Mouse (Mus musculus) T-cell, adult 66 days (primary cell): Measurements from ENCODE around the gene Tssk1. TPM values are rescaled to one million over a fixed set of nuclear protein-coding genes. Genes with fewer than 3 reads are reported as not detected.

Experiments used
- total RNA-seq, 2 experiments: library from RNA; stranded (reverse); gene quantifications; 3 replicates in 1 of 2; 4 replicates in 1 of 2; pipeline ENCODE4 v1.2.4; 2023

Tssk1 gene
- total RNA-seq = not detected

GRCm38 (mm10) chr16:17893923-17894322 is at the start of gene Tssk1:
Tssk1 (plus strand) TSS chr16:17894223.

GRCm38 (mm10) chr16:17891567-17891959 is 2.5 kb upstream of the Tssk1 start, which contains the start of gene Gm20518:
Gm20518 (minus strand) TSS chr16:17891671.

DNA sequence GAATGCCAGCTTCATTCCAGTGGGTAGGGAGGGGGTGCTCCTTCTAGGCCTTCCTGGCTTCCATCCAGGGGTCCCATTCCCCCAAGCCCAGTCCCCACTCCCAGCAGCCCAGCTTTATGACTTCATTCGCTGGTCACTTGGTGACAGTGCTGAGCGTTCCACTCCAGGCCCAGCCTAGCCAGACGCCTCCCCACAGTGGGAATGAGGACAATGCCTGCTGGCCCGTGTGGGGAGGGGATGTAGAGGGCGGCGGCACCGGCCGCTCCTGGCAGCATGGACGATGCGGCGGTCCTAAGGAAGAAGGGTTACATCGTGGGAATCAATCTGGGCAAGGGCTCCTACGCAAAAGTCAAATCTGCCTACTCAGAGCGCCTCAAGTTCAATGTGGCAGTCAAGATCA is 4.4 kb downstream of the Tssk1 start, which contains the start of the genes Dgcr2 and Tssk2:
Dgcr2 (minus strand) TSS at position 101 of the 400 bp plus-strand sequence.
Tssk2 (plus strand) TSS at position 176 of the 400 bp plus-strand sequence.

GRCm38 (mm10) chr16:17911052-17911595 is 17.1 kb downstream of the Tssk1 start, which contains the start of gene Ess2:
Ess2 (minus strand) TSS chr16:17911348.

GRCm38 (mm10) chr16:17914307-17915249 is 20.6 kb downstream of the Tssk1 start, which contains the start of gene Gsc2:
Gsc2 (minus strand) TSS chr16:17915059.

GRCm38 (mm10) chr16:17928087-17928580 is 34.1 kb downstream of the Tssk1 start, which contains the start of gene Slc25a1:
Slc25a1 (minus strand) TSS chr16:17928219.

Other genes starting within 250 kb of the Tssk1 start
- gene Ccdc74a, start 247.8 kb upstream of the Tssk1 start, total RNA-seq = 1 to 10 TPM in 1 of 2 experiments, not detected in 1; 1.3 TPM
- 100 to 1,000 TPM; 145 to 163 TPM for gene Med15, start 161.3 kb upstream of the Tssk1 start, total RNA-seq
- 10 to 100 TPM; 19.5 to 22.0 TPM for gene Klhl22, start 134.6 kb upstream of the Tssk1 start, total RNA-seq
- gene Scarf2, start 96.9 kb upstream of the Tssk1 start, total RNA-seq = 1 to 10 TPM in 1 of 2 experiments, not detected in 1; 1.1 TPM
- not detected for gene B830017H08Rik, start 61.1 kb upstream of the Tssk1 start, total RNA-seq
- gene Car15, start 55.9 kb upstream of the Tssk1 start, total RNA-seq = 10 to 100 TPM; 19.0 to 21.9 TPM
- gene Gm20518, start 2.6 kb upstream of the Tssk1 start, total RNA-seq = 1 to 10 TPM; 5.5 to 5.7 TPM
- gene Dgcr2, start 4.3 kb downstream of the Tssk1 start, total RNA-seq = 10 to 100 TPM; 79.5 to 79.9 TPM
- not detected for gene Tssk2, start 4.4 kb downstream of the Tssk1 start, total RNA-seq
- gene Ess2, start 17.1 kb downstream of the Tssk1 start, total RNA-seq = 10 to 100 TPM; 72.0 to 81.4 TPM
- not detected for gene Gsc2, start 20.8 kb downstream of the Tssk1 start, total RNA-seq
- gene Slc25a1, start 34.0 kb downstream of the Tssk1 start, total RNA-seq = 10 to 100 TPM; 20.5 to 25.4 TPM
- under 1 TPM in 1 of 2 experiments, not detected in 1; 0.79 TPM for gene Vpreb2, start 86.2 kb downstream of the Tssk1 start, total RNA-seq
- 10 to 100 TPM in 1 of 2 experiments, 1 to 10 TPM in 1; 7.5 to 10.2 TPM for gene Dgcr6, start 158.6 kb downstream of the Tssk1 start, total RNA-seq
- 1 to 10 TPM; 4.9 to 6.8 TPM for gene Prodh, start 196.0 kb downstream of the Tssk1 start, total RNA-seq
- not detected for gene Rtn4r, start 233.4 kb downstream of the Tssk1 start, total RNA-seq